Mouse (Mus musculus) cortical plate, adult 2 months (tissue): ENCODE measurements at regions not wholly inside any gene's neighbourhood (a gene's known extent, or its start where the extent isn't known, plus 50 kb on each side); places are given as distances from the start of the nearest gene placed in this dataset.

ENCODE experiments used
- CTCF ChIP-seq: fragments of 200-500 bp; IDR thresholded peaks from 2 replicates; pipeline ENCODE4 v1.5.1; 2011; ENCODE audit warnings: mild to moderate bottlenecking, control low read depth, low read length; ENCODE audit not compliant: insufficient read depth; ENCODE audit errors: extremely low read depth
- POLR2A ChIP-seq: fragments of 200-500 bp; IDR thresholded peaks from 2 replicates; pipeline ENCODE4 v1.6.1; 2011; ENCODE audit warnings: mild to moderate bottlenecking, low read length, control low read depth; ENCODE audit not compliant: insufficient read depth; ENCODE audit errors: extremely low read depth

DNA sequence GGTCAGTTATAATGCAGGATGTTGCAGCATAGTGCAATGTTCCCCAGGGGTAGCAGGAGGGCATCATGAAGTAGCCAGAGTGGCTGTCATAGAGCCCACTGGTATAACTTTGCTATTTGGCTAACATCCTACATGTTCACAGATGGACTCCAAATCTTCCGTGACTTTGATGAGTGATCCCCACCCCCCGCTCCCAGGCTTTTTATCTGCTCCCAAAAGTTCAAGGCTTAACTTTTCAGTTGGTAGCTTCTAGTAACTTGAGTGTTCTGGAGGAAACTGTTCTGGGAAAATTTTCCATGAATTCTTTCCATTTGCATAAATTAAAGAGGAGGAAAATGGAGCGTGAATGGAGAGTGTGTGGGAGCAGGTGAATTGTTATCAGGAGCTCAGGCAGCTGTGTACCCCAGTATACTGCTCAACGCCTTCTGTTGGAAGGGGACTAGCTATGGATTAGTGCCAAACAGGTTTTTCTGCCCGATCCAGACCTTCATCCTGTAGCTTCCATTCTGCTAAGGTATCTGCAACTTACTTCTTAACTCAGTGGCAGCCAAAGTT is 379.2 kb upstream of the Slc30a5 start:
- no peak for TF ChIP-seq CTCF
- no peak for TF ChIP-seq POLR2A
